Mouse (Mus musculus): ENCODE data around the gene Fetub. TPM values are rescaled to one million over a fixed set of nuclear protein-coding genes. Genes with fewer than 3 reads are reported as not detected.

The Fetub gene
- total and polyA plus RNA-seq, 3 experiments, result 0.66 to 5.1 (median 2.1) TPM

DNA sequence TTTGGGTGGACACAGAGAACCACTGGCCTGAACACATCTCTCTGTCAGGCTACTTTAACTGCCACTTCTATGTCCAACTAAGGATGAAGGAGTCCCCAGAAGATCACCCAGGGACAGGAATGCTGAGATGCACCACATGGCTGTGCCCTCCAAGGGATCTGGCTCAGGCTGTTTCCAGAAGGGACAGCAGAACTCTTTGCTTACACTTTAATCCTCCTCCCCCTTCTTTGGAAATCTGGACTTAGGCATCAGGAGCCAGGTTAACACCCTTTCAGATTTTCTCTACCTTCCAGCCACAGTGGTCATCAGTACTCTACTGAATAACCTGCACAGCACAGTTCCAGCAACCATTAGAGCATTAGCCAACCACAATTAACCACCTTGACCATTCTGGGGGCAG is 45.2 kb downstream of the Fetub start:
- no peak for ATAC-seq (ENCODE audit: extremely low read depth, insufficient number of reproducible peaks, low FRiP score, poor library complexity, severe bottlenecking)
- no peak overlapping the region for H3K4me3 ChIP-seq (ENCODE audit: low read depth, low read length)
- DNase-seq (ENCODE audit: low spot score), result no peak
- H3K36me3 ChIP-seq (replicated peaks), result no peaks in the 10 kb centered on the region
- H3K27me3 ChIP-seq (ENCODE audit: insufficient read depth, low read length), result peaks cover 2% of the 10 kb centered on the region; the same call in 1 of the 2 replicates
- no peaks in the 10 kb centered on the region for H3K4me1 ChIP-seq (ENCODE audit: insufficient read depth, low read depth, low read length)
- TF ChIP-seq GATA1 (IDR thresholded peaks at IDR 0.05; ENCODE audit: borderline replicate concordance, low read length), result no peak
- TF ChIP-seq POLR2AphosphoS5 (IDR thresholded peaks at IDR 0.05; ENCODE audit: insufficient replicate concordance, low read depth, low read length), result no peak
- TF ChIP-seq CTCF (IDR thresholded peaks at IDR 0.05; ENCODE audit: low read depth, low read length), result no peak
- TF ChIP-seq TAL1 (conservative IDR thresholded peaks at IDR 0.05; ENCODE audit: low read depth, low read length), result no peak
- no peak for TF ChIP-seq GATA2 (IDR thresholded peaks at IDR 0.05; ENCODE audit: borderline replicate concordance, low read depth, low read length)
- no peaks in the 10 kb centered on the region for H3K9me3 ChIP-seq (replicated peaks)

DNA sequence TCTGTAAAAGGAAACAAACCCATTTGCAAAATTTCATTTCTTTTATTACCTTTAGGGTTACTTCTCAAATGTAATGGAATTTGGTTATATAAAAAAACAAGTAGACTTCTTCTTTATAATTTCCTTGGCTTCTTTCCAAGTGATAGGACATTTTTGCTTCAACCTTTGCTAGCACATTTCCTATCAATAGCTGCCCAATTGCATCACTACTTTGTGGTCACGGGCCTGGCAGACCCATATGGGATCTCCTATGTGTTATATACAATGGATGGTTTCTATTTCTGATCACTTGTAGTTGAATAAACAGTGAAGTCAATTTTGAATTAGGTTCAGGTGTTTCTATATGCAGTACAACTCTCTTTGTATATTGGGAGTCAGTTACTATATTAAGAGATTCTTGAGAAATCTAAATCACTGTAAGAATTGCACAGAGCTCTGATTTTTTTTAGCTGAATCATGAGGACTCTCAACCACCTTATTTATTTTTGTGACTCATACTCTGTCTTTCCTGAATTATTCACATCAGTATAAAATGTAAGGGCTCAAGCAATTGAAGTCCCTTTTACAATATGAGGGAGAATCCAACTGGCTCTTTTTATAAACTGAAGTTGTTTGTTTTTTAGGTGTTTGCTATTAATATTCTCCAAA is 49.4 kb downstream of the Fetub start:
- Histone ChIP-seq H3K4me1 (ENCODE audit: insufficient read depth, low read depth, low read length) (no peaks in the 10 kb centered on the region), H3K9me3 (replicated peaks) (no peaks in the 10 kb centered on the region), H3K27me3 (ENCODE audit: insufficient read depth, low read length) (no peaks in the 10 kb centered on the region), H3K36me3 (replicated peaks) (no peaks in the 10 kb centered on the region), H3K4me3 (ENCODE audit: low read depth, low read length) (no peak overlapping the region)
- TF ChIP-seq TAL1 (conservative IDR thresholded peaks at IDR 0.05; ENCODE audit: low read depth, low read length), result no peak
- no peak for TF ChIP-seq GATA2 (IDR thresholded peaks at IDR 0.05; ENCODE audit: borderline replicate concordance, low read depth, low read length)
- ATAC-seq (ENCODE audit: extremely low read depth, insufficient number of reproducible peaks, low FRiP score, poor library complexity, severe bottlenecking) (no peak), DNase-seq (ENCODE audit: low spot score) (no peak)

Other genes with a start within 250 kb of the Fetub start
- not detected in 2 replicates for gene Crygs, start 106.8 kb upstream of the Fetub start, total RNA-seq (2014; fragmentation: Nextera tagmentation)
- gene Crygs, start 106.8 kb upstream of the Fetub start, total RNA-seq (2017), result 0.16 and 0.17 TPM in 2 replicates
- gene Crygs, start 106.8 kb upstream of the Fetub start, polyA plus RNA-seq (2012), result not detected in 2 replicates
- gene Tbccd1, start 60.7 kb upstream of the Fetub start, total RNA-seq (2014; fragmentation: Nextera tagmentation), result 31.6 and 38.8 TPM in 2 replicates
- gene Tbccd1, start 60.7 kb upstream of the Fetub start, total RNA-seq (2017), result 43.9 and 46.1 TPM in 2 replicates
- gene Tbccd1, start 60.7 kb upstream of the Fetub start, polyA plus RNA-seq (2012), result 1.8 and 2.4 TPM in 2 replicates
- gene Dnajb11, start 60.5 kb upstream of the Fetub start, total RNA-seq (2014; fragmentation: Nextera tagmentation), result 42.4 and 44.4 TPM in 2 replicates
- gene Dnajb11, start 60.5 kb upstream of the Fetub start, total RNA-seq (2017), result 103 and 121 TPM in 2 replicates
- 24.4 and 25.1 TPM in 2 replicates for gene Dnajb11, start 60.5 kb upstream of the Fetub start, polyA plus RNA-seq (2012)
- gene Ahsg, start 27.1 kb upstream of the Fetub start, total RNA-seq (2014; fragmentation: Nextera tagmentation), result 2.7 and 4.4 TPM in 2 replicates
- 0.38 and 0.52 TPM in 2 replicates for gene Ahsg, start 27.1 kb upstream of the Fetub start, total RNA-seq (2017)
- 0.11 and 0.15 TPM in 2 replicates for gene Ahsg, start 27.1 kb upstream of the Fetub start, polyA plus RNA-seq (2012)
- gene Hrg, start 32.7 kb downstream of the Fetub start, total RNA-seq (2014; fragmentation: Nextera tagmentation), result not detected in 2 replicates
- not detected in 2 replicates for gene Hrg, start 32.7 kb downstream of the Fetub start, total RNA-seq (2017)
- gene Hrg, start 32.7 kb downstream of the Fetub start, polyA plus RNA-seq (2012), result not detected in 2 replicates
- gene Kng2, start 111.1 kb downstream of the Fetub start, total RNA-seq (2014; fragmentation: Nextera tagmentation), result not detected in 2 replicates
- gene Kng2, start 111.1 kb downstream of the Fetub start, total RNA-seq (2017), result 0.17 TPM in 1 of 2 replicates, not detected in the other
- not detected in 2 replicates for gene Kng2, start 111.1 kb downstream of the Fetub start, polyA plus RNA-seq (2012)
- gene Kng1, start 139.5 kb downstream of the Fetub start, total RNA-seq (2014; fragmentation: Nextera tagmentation), result not detected in 2 replicates
- 0.12 TPM in 1 of 2 replicates, not detected in the other for gene Kng1, start 139.5 kb downstream of the Fetub start, total RNA-seq (2017)
- not detected in 2 replicates for gene Kng1, start 139.5 kb downstream of the Fetub start, polyA plus RNA-seq (2012)
- 776 and 797 TPM in 2 replicates for gene Eif4a2, start 189.1 kb downstream of the Fetub start, total RNA-seq (2014; fragmentation: Nextera tagmentation)
- 849 and 913 TPM in 2 replicates for gene Eif4a2, start 189.1 kb downstream of the Fetub start, total RNA-seq (2017)
- gene Eif4a2, start 189.1 kb downstream of the Fetub start, polyA plus RNA-seq (2012), result 8.4 and 10.5 TPM in 2 replicates
- 181 and 229 TPM in 2 replicates for gene Rfc4, start 209.4 kb downstream of the Fetub start, total RNA-seq (2014; fragmentation: Nextera tagmentation)
- gene Rfc4, start 209.4 kb downstream of the Fetub start, total RNA-seq (2017), result 87.3 and 90.1 TPM in 2 replicates
- 29.7 and 49.2 TPM in 2 replicates for gene Rfc4, start 209.4 kb downstream of the Fetub start, polyA plus RNA-seq (2012)
- gene Adipoq, start 228.2 kb downstream of the Fetub start, total RNA-seq (2014; fragmentation: Nextera tagmentation), result not detected in 2 replicates
- 0.16 TPM in 1 of 2 replicates, not detected in the other for gene Adipoq, start 228.2 kb downstream of the Fetub start, total RNA-seq (2017)
- not detected in 2 replicates for gene Adipoq, start 228.2 kb downstream of the Fetub start, polyA plus RNA-seq (2012)